Mouse (Mus musculus) heart, adult 9 months (tissue): ENCODE measurements around the gene Rock2.

Experiments used
- DNase-seq, 2 experiments: peaks; one replicate each; pipeline ENCODE4 v3.0.0; 2022; ENCODE audit warnings: low spot score in 2 of 2

Rock2 gene

DNA sequence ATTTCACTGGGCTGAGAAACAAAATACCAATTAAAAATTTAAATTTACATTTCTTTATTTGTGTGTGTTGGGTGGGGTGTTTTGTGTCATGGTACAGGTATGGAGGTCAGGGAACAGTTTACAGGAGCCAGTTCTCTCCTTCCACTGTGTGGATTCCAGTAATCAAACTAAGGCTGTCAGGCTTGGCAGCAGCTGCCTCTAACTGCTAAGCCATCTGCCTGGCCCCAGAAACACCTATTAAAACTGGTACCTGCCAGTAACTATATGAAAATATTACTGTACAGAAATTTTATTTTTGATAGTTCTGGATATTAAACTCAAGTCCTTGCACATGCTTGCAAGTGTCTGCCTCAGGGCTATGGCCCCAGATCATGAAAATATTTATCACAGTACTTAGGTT, 4.1 kb downstream of the Rock2 start:
- no peak for DNase-seq

- DNase-seq: no peak
Observed at GRCm38 (mm10) chr12:16900625-16901222, 6.0 kb downstream of the Rock2 start.

DNA sequence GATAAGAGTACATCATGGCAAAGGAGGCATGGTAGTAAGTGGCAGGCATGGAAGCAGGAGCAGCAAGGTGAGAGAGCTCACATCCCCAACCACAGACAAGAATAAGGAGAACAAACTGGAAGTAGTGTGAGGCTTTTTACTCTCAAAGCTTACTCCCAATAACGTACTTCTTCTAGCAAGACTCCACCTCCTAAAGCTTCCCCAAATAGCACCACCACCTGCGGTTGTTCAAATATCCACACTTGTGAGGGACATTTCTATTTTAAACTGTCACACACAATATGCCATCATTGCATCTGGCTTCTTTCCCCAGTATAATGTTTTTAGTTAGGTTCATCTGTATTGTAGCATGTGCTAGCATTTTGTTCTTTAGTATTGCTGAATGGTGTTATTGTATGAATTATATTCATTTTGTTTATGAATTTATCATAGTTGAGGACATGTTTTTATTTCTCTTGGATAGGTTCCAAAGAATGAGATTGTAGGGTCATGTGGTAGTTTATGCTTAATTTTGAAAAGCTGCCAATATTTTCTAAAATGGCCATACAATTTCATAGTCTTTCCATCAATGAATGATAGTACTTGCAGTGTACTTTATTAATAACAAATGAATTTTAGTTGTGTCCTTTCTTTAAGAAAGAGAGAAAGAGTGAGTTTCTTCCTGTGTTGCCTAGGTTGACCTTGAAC, 9.4 kb downstream of the Rock2 start:
- no peak for DNase-seq

DNA sequence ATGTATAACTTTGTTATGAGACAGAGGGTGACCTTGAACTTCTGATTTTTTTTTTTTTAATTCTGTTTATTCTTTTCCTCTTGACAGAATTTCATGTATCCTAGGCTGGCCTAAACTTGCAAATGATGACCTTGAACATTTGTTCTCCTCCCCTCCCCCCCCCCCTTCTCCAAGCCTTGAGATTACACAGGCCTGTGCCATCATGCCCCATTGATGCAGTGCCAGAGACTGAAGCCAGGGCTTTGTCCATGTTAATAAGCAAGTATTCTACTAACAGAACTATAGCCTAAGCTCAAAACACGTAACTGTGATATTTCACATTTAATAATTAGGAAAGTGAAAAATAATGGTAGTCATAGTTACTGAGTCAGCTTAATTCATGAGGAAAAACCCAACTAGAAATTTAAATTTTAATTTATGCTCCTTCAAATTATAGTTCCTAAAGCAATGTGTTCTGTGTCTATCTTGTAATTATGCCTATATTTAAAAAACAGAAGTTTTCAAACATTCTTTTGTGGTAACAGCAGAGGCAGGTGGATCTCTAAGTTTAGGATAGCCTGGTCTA, 12.7 kb downstream of the Rock2 start:
- no peak for DNase-seq

GRCm38 (mm10) chr12:16907953-16908648, 13.4 kb downstream of the Rock2 start:
- DNase-seq: no peak

DNA sequence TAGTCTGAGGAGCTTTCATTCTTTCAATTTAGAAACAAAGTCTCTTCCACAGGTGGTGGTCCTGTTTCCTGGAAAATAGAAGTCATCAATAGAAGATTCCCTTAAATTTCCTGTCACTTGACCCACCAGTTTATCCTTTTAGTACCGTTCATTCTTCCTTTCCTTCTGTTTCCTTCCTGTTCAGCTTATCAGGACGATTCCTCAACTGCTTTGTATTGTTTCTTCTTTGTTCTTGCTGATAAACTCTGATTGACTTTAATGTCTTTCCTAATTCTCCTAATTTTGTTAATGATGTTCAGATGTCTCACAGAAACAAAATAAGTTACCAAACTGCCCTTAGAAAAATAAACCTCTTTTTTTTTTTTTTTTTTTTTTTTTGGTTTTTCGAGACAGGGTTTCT, 16.8 kb downstream of the Rock2 start:
- no peak for DNase-seq

GRCm38 (mm10) chr12:16912600-16912999, 17.9 kb downstream of the Rock2 start:
- no peak for DNase-seq

- no peak for DNase-seq
Observed at GRCm38 (mm10) chr12:16920186-16920860, 25.6 kb downstream of the Rock2 start.

GRCm38 (mm10) chr12:16927889-16928288, 33.2 kb downstream of the Rock2 start:
- DNase-seq: no peak

- DNase-seq: no peak
Observed at GRCm38 (mm10) chr12:16934423-16934822, 39.7 kb downstream of the Rock2 start.

DNA sequence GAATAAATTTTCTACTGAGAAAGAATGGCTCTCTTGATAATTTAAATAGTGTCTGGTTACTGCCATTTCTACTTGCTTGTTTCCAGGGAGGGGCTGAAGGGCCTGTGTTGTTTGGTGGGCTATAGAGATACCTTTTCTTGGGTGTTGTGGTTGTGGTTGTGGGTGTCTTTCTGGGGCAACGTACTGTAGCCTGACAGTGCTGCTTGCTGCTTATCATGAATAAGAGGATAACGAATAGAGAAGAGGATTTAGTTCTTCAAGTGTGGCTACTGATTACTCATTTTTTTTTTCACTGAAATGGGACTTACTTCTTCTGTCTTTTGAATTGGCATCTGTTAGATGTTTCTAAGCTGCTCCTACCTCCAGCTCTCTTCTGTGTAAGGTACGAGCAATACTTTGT, 47.3 kb downstream of the Rock2 start:
- DNase-seq: no peak

GRCm38 (mm10) chr12:16948239-16948638, 53.5 kb downstream of the Rock2 start:
- DNase-seq: no peak

DNA sequence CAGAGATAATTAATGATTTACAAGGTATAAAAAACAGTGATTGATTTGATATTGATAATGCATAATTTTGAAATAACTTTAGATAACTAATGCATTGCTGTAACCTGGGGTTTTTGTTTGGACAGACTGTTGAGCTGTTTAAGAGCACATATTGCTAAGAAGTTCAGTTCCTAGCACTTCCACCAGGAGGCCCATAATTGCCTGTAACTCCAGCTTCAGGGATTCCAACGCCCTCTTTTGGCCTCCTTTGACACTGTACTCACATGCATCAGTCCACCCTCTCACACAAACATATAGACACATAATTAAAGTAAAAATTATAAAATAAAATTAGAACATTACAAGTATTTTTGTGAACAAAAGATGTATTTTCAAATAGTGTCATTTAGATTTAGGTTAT, 64.2 kb downstream of the Rock2 start:
- no peak for DNase-seq

DNA sequence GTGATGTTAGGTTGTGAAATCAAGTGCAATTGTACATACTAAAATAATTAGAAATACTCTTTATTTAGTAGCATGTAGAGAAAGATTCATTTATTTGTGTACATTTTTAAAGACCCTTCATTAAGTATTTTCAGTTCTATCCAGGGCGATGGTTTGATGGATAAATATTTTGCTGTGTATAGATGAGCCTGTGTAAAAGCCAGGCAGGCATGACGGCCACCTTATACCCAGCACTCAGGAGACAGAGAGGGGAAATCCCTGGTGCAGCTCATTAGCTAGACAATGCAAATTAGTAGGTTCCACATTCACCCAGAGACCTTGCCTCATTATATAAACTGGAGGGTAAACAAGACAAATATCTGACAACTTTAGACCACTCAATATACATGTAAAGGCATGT, 68.7 kb downstream of the Rock2 start:
- no peak for DNase-seq

DNA sequence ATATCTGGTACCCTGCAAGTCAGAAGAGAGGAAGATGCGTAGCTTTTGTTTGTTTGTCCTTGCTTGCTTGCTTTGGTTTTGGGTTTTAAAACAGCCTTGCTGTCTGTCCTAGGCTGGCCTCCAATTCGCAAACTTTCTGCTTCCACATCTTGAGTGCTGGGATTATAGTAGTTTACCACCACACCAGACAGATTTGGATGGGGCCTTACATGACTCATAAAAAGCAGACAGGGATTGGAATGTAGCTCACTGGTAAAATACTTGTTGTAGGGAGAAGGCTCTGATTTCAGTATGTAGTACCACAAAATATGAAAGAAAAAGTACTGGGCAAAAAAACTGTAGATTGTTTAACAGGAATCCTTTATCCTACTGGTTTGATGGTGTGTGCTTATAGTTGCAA, 72.1 kb downstream of the Rock2 start:
- DNase-seq: no peak

- no peak for DNase-seq
Observed at GRCm38 (mm10) chr12:16977120-16977519, 82.4 kb downstream of the Rock2 start.

DNA sequence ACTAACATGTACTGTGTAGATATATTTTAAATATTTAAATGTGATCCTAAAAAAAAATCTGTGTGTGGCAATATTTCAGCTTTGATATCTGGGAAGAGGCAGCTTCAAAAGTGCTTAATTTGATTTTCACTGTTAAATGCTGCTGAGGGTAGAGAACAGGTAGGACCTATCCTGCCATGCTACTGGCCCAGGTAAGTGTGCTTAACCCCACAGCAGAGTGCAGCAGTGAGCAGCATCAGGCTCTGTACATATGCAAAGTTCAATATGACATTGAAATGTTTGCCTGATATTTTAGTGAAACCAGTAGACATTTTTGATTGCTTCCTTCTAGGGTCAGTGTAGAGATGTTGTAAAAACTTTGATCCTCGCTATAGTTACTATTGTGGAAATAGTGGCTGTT, 91.1 kb downstream of the Rock2 start:
- no peak for DNase-seq

DNA sequence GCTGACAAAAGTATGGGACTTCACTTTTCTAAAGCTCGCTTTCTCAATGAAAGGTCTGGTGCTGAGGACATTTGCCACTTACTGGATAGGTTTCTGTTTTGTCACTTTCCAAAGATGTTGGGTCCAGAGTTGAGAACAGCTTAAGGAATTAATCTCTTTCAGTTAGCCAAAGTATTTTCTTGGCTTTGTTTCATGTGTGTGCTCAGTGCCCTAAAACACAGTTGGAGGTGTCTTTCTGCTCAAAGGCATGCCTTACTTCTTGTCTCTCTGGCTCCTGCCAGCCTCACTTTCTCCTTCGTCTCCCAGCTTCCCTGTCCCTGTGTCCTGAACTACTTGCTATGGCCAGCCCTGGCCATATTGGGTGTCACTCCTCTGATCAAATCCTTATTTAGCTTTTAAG, 96.7 kb downstream of the Rock2 start:
- DNase-seq: no peak

- no peak for DNase-seq
Observed at GRCm38 (mm10) chr12:16992355-16992754, 97.7 kb downstream of the Rock2 start.

- DNase-seq: no peak
Observed at GRCm38 (mm10) chr12:16994291-16994690, 99.6 kb downstream of the Rock2 start.

- no peak for DNase-seq
Observed at GRCm38 (mm10) chr12:16996281-16996680, 101.6 kb downstream of the Rock2 start.

DNA sequence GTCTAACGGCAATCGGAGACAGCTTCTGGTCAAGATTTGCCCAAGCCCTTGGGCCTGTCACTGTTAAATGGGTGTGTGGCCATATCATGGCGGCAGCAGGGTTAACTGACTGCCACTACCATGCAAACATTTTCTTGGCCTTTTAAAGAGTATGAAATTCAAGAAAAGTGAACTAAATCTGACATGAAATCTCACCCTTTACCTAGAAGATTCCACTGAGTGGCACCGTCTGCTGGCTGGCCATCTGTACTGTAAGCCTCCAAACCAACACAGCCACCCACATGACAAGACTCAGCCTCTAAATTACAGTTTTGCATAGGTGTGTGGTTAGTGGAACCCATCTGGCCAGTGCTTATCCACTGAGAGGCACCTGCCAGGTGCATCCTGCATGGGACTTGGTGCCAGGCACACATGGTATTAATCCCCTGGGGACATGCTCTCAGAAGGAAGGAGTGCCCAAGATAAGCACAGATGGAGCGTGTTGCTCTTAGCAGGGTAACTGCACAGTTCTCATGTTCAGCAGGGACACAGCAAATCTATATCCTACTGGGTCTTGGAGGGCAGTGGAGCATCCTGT, 102.3 kb downstream of the Rock2 start:
- no peak for DNase-seq
